Mouse (Mus musculus) G1E (cell line): ENCODE data around the gene Frrs1. TPM values are rescaled to one million over a fixed set of nuclear protein-coding genes. Genes with fewer than 3 reads are reported as not detected.
A peak's percentile ranks its signal among the peaks of the same experiment; 100 is the strongest.

Experiments used
- ATAC-seq: 2 replicates; pipeline ENCODE4 v1.8.0; 2016; ENCODE audit warnings: mild to moderate bottlenecking; ENCODE audit not compliant: insufficient number of reproducible peaks, poor library complexity, low FRiP score, severe bottlenecking; ENCODE audit errors: extremely low read depth
- DNase-seq: peaks from one replicate; pipeline ENCODE4 v3.0.0; 2012; ENCODE audit warnings: low spot score
- H3K27me3 ChIP-seq: 2 replicates; pipeline ENCODE4 v1.6.1; 2012; ENCODE audit warnings: mild to moderate bottlenecking, low read length, inconsistent platforms; ENCODE audit not compliant: insufficient read depth
- H3K36me3 ChIP-seq: replicated peaks from 2 replicates; pipeline ENCODE3; 2012; ENCODE audit warnings: mild to moderate bottlenecking, inconsistent platforms
- H3K4me1 ChIP-seq: 2 replicates; pipeline ENCODE4 v1.6.1; 2012; ENCODE audit warnings: low read depth, low read length, inconsistent platforms, mixed read lengths; ENCODE audit not compliant: insufficient read depth
- H3K4me3 ChIP-seq: 2 replicates; pipeline ENCODE4 v1.5.1; 2012; ENCODE audit warnings: low read depth, mild to moderate bottlenecking, inconsistent platforms, low read length, moderate library complexity, mixed read lengths
- H3K9me3 ChIP-seq: replicated peaks from 2 replicates; pipeline ENCODE4 v1.6.1; 2012; ENCODE audit warnings: inconsistent platforms
- CTCF ChIP-seq: IDR thresholded peaks from 2 replicates; pipeline ENCODE4 v1.5.1; 2012; ENCODE audit warnings: low read depth, low read length, inconsistent platforms, mixed read lengths
- GATA1 ChIP-seq: IDR thresholded peaks from 2 replicates; pipeline ENCODE4 v1.6.1; 2012; ENCODE audit warnings: borderline replicate concordance, low read length, inconsistent platforms, mixed read lengths
- GATA2 ChIP-seq: IDR thresholded peaks from 2 replicates; pipeline ENCODE4 v1.6.1; 2012; ENCODE audit warnings: low read depth, low read length, inconsistent platforms, borderline replicate concordance
- POLR2AphosphoS5 ChIP-seq: IDR thresholded peaks from 2 replicates; pipeline ENCODE4 v1.6.1; 2012; ENCODE audit warnings: low read depth, low read length, inconsistent platforms; ENCODE audit not compliant: insufficient replicate concordance
- TAL1 ChIP-seq: conservative IDR thresholded peaks from 2 replicates; pipeline ENCODE4 v1.6.1; 2012; ENCODE audit warnings: low read depth, low read length, inconsistent platforms, mixed read lengths
- polyA plus RNA-seq: library from polyadenylated mRNA; stranded (reverse); fragments of >175 nt; gene quantifications from 2 replicates; pipeline ENCODE4 v1.2.3, GENCODE M21; 2012
- total RNA-seq, 2 experiments: library from RNA; stranded (forward) in 1 of 2; stranded (reverse) in 1 of 2; fragments of 200-1000 nt in 1 of 2; fragments of >200 nt in 1 of 2; fragmentation: Nextera tagmentation in 1 of 2; gene quantifications; 2 replicates each; pipeline ENCODE4 v1.2.3; 2014 to 2017

The Frrs1 gene
- total and polyA plus RNA-seq, 3 experiments, result 26.1 to 105 (median 37.1) TPM

GRCm38 (mm10) chr3:116846084-116846483, 13.2 kb upstream of the Frrs1 start:
- H3K4me3 ChIP-seq, result no peak overlapping the region; the same call in 1 of the 2 replicates
- peaks cover 55% of the 10 kb centered on the region for H3K4me1 ChIP-seq
- TF ChIP-seq TAL1, result peak; percentile 73
- no peak for TF ChIP-seq GATA1
- peak; percentile 91 for ATAC-seq
- H3K36me3 ChIP-seq, result no peaks in the 10 kb centered on the region
- H3K9me3 ChIP-seq, result 0 out of 2 replicates have a peak, but pooled peaks cover 2% of the 10 kb centered on the region
- H3K27me3 ChIP-seq, result no peaks in the 10 kb centered on the region
- no peak for DNase-seq

GRCm38 (mm10) chr3:116848099-116848498, 11.2 kb upstream of the Frrs1 start:
- no peaks in the 10 kb centered on the region for H3K36me3 ChIP-seq
- TF ChIP-seq CTCF, result no peak
- no peak for TF ChIP-seq POLR2AphosphoS5
- TF ChIP-seq TAL1, result no peak
- no peak for TF ChIP-seq GATA2
- TF ChIP-seq GATA1, result no peak
- H3K4me1 ChIP-seq, result peaks cover 53% of the 10 kb centered on the region
- H3K4me3 ChIP-seq, result no peak overlapping the region
- DNase-seq (no peak), ATAC-seq (no peak)
- no peaks in the 10 kb centered on the region for H3K27me3 ChIP-seq
- H3K9me3 ChIP-seq, result no peaks in the 10 kb centered on the region

GRCm38 (mm10) chr3:116848936-116849335, 10.3 kb upstream of the Frrs1 start:
- TF ChIP-seq GATA2, result no peak
- no peak for TF ChIP-seq TAL1
- TF ChIP-seq GATA1, result no peak
- no peak for TF ChIP-seq POLR2AphosphoS5
- TF ChIP-seq CTCF, result no peak
- H3K4me1 ChIP-seq, result peaks cover 58% of the 10 kb centered on the region
- ATAC-seq (no peak), DNase-seq (no peak)
- no peak overlapping the region for H3K4me3 ChIP-seq
- H3K9me3 ChIP-seq, result no peaks in the 10 kb centered on the region
- no peaks in the 10 kb centered on the region for H3K27me3 ChIP-seq
- no peaks in the 10 kb centered on the region for H3K36me3 ChIP-seq

- H3K4me3 ChIP-seq, result no peak overlapping the region
- no peaks in the 10 kb centered on the region for H3K27me3 ChIP-seq
- DNase-seq, result no peak
- H3K9me3 ChIP-seq, result no peaks in the 10 kb centered on the region
- H3K4me1 ChIP-seq, result peaks cover 48% of the 10 kb centered on the region
- no peak for ATAC-seq
- H3K36me3 ChIP-seq, result no peaks in the 10 kb centered on the region
- TF ChIP-seq POLR2AphosphoS5 (no peak), GATA1 (no peak), CTCF (no peak), TAL1 (no peak)
Measured at GRCm38 (mm10) chr3:116850376-116850775, 8.9 kb upstream of the Frrs1 start.

- TF ChIP-seq POLR2AphosphoS5 (no peak), GATA2 (no peak), TAL1 (no peak), CTCF (no peak)
- DNase-seq (no peak), ATAC-seq (no peak)
- H3K27me3 ChIP-seq, result no peaks in the 10 kb centered on the region
- no peak overlapping the region for H3K4me3 ChIP-seq
- H3K36me3 ChIP-seq, result no peaks in the 10 kb centered on the region
- no peaks in the 10 kb centered on the region for H3K9me3 ChIP-seq
- H3K4me1 ChIP-seq, result peaks cover 29% of the 10 kb centered on the region
Measured at GRCm38 (mm10) chr3:116852421-116852820, 6.8 kb upstream of the Frrs1 start.

GRCm38 (mm10) chr3:116857611-116858010, 1.7 kb upstream of the Frrs1 start:
- H3K4me1 ChIP-seq, result peaks cover 30% of the 10 kb centered on the region

GRCm38 (mm10) chr3:116859752-116860151, 488 bp downstream of the Frrs1 start:
- Histone ChIP-seq H3K36me3 (peaks cover 5% of the 10 kb centered on the region), H3K27me3 (no peaks in the 10 kb centered on the region), H3K9me3 (no peaks in the 10 kb centered on the region), H3K4me3 (peak overlapping the region; percentile 80), H3K4me1 (peaks cover 40% of the 10 kb centered on the region)
- ATAC-seq, result no peak
- DNase-seq, result no peak
- TF ChIP-seq POLR2AphosphoS5 (no peak), CTCF (no peak), GATA2 (no peak), GATA1 (no peak), TAL1 (no peak)

More at GRCm38 (mm10) chr3:116857611-116858010, 1.7 kb upstream of the Frrs1 start:
- Histone ChIP-seq H3K36me3 (no peaks in the 10 kb centered on the region), H3K4me3 (no peak overlapping the region), H3K27me3 (no peaks in the 10 kb centered on the region), H3K9me3 (no peaks in the 10 kb centered on the region)
- DNase-seq (no peak), ATAC-seq (no peak)
- TF ChIP-seq GATA1 (no peak), TAL1 (no peak), POLR2AphosphoS5 (no peak), CTCF (no peak), GATA2 (no peak)
